28 mouse cellular contexts compared by ENCODE assay signal in the genomic region with DNA sequence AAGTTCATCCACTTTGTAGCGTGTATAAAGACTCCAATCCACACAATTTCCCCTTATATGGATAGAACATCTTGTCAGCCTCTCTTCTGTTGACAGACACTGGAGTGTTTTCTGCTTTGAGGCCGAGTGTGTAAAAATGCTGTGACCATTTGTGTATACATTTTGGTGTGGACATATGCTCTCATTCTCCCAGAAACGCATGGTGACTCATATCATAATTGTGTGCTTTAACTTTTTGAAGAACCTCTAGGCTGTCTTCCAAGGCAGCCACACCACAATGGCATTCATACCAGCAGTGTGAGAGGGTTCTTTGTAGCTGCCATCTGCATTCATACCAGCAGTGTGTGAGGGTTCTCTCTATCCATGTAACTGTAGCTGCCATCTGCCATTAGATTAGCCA. TPM values are rescaled to one million over a fixed set of nuclear protein-coding genes. Genes with fewer than 3 reads are reported as not detected.
DNase-seq lines count a peak whose midpoint lies in the region; ATAC-seq and TF ChIP-seq lines count a peak whose summit lies in the region.
"Had no signal": no experiment of that assay in that cellular context is flagged by ENCODE, and none has a peak within 500 bp of the region (broad histone marks: within the 10 kb centered on the region; RNA-seq: fewer than 3 reads in every experiment).

No protein-coding gene starts in this region.

- ATAC-seq in forebrain, postnatal 0 days, result peak; percentile 29; the same call in 1 of the 2 replicates
- ATAC-seq in forebrain, embryonic 16.5 days, result no peak
- ATAC-seq: forebrain, embryonic 13.5 days; hindbrain, embryonic 16.5 days; intestine, embryonic 15.5 days had no signal

- no peaks in the 10 kb centered on the region for H3K36me3 ChIP-seq in forebrain, postnatal 0 days (ENCODE audit: insufficient read depth)
- H3K36me3 ChIP-seq in forebrain, embryonic 16.5 days (ENCODE audit: control insufficient read depth, insufficient read depth), result no peaks in the 10 kb centered on the region
- H3K36me3 ChIP-seq: embryonic facial prominence, embryonic 12.5 days; embryonic facial prominence, embryonic 15.5 days; forebrain, embryonic 10.5 days; hindbrain, embryonic 10.5 days; hindbrain, embryonic 13.5 days; intestine, embryonic 15.5 days had no signal

- no peak for DNase-seq in forebrain, postnatal 0 days
- DNase-seq in lung, postnatal 36 days, result peak; percentile 6
- no peak for DNase-seq in lung, adult 18-20 months
- DNase-seq in NIH3T3 (ENCODE audit: low read depth), result peak; percentile 71
- peak; percentile 24 for DNase-seq in fibroblast of lung, adult 2 months (ENCODE audit: low read depth)
- DNase-seq in heart, postnatal 10 days, result no peak
- DNase-seq in layer of hippocampus, adult 9-11 months, result no peak
- DNase-seq: adrenal gland, adult 2 months; adrenal gland, postnatal 14 days; cerebellum, adult 11-12 months; cerebellum, adult 9-10 months; cerebellum, postnatal 14 days; gastrocnemius, adult 2 months; gastrocnemius, postnatal 14 days; heart, adult 11 months; heart, postnatal 36 days; kidney, adult 11 months had no signal

- no peaks in the 10 kb centered on the region for H3K27me3 ChIP-seq in forebrain, postnatal 0 days (ENCODE audit: insufficient read depth, low read length)
- H3K27me3 ChIP-seq in forebrain, embryonic 16.5 days (replicated peaks; ENCODE audit: control insufficient read depth, insufficient read depth, low read length), result no peaks in the 10 kb centered on the region
- H3K27me3 ChIP-seq: embryonic facial prominence, embryonic 12.5 days; embryonic facial prominence, embryonic 15.5 days; forebrain, embryonic 13.5 days; hindbrain, embryonic 13.5 days; intestine, embryonic 15.5 days had no signal

- H3K4me1 ChIP-seq in forebrain, postnatal 0 days (ENCODE audit: insufficient read depth), result no peaks in the 10 kb centered on the region
- H3K4me1 ChIP-seq in forebrain, embryonic 16.5 days (replicated peaks; ENCODE audit: control insufficient read depth, insufficient read depth, low read length), result no peaks in the 10 kb centered on the region
- H3K4me1 ChIP-seq: embryonic facial prominence, embryonic 12.5 days; embryonic facial prominence, embryonic 15.5 days; forebrain, embryonic 10.5 days; forebrain, embryonic 13.5 days; hindbrain, embryonic 10.5 days; hindbrain, embryonic 13.5 days; intestine, embryonic 15.5 days had no signal

- H3K9me3 ChIP-seq in forebrain, postnatal 0 days (ENCODE audit: low read length), result no peaks in the 10 kb centered on the region
- H3K9me3 ChIP-seq in forebrain, embryonic 16.5 days (ENCODE audit: control insufficient read depth, low read length), result no peaks in the 10 kb centered on the region
- H3K9me3 ChIP-seq: embryonic facial prominence, embryonic 12.5 days; embryonic facial prominence, embryonic 15.5 days; forebrain, embryonic 10.5 days; forebrain, embryonic 13.5 days; hindbrain, embryonic 10.5 days; hindbrain, embryonic 13.5 days; intestine, embryonic 15.5 days had no signal

- no peak for TF ChIP-seq CTCF in forebrain, postnatal 0 days (IDR thresholded peaks at IDR 0.05; ENCODE audit: low read depth)

- no peak overlapping the region for H3K9ac ChIP-seq in forebrain, postnatal 0 days
- no peak overlapping the region for H3K9ac ChIP-seq in forebrain, embryonic 16.5 days (replicated peaks; ENCODE audit: low read depth, low read length)
- H3K9ac ChIP-seq: embryonic facial prominence, embryonic 12.5 days; embryonic facial prominence, embryonic 15.5 days; forebrain, embryonic 13.5 days; hindbrain, embryonic 13.5 days; intestine, embryonic 15.5 days had no signal

- no peak overlapping the region for H3K27ac ChIP-seq in forebrain, postnatal 0 days (ENCODE audit: low read depth, low read length)
- no peak overlapping the region for H3K27ac ChIP-seq in forebrain, embryonic 16.5 days (ENCODE audit: low read length)
- H3K27ac ChIP-seq: embryonic facial prominence, embryonic 12.5 days; embryonic facial prominence, embryonic 15.5 days; forebrain, embryonic 10.5 days; forebrain, embryonic 13.5 days; gastrocnemius, adult 2 months; hindbrain, embryonic 10.5 days; hindbrain, embryonic 13.5 days; intestine, embryonic 15.5 days had no signal

- no peak overlapping the region for H3K4me2 ChIP-seq in forebrain, postnatal 0 days (ENCODE audit: low read depth)
- no peak overlapping the region for H3K4me2 ChIP-seq in forebrain, embryonic 16.5 days (ENCODE audit: low read length)
- H3K4me2 ChIP-seq: embryonic facial prominence, embryonic 12.5 days; embryonic facial prominence, embryonic 15.5 days; forebrain, embryonic 13.5 days; heart, embryonic 11.5 days; hindbrain, embryonic 13.5 days; intestine, embryonic 15.5 days had no signal

- no peak overlapping the region for H3K4me3 ChIP-seq in forebrain, postnatal 0 days (ENCODE audit: low read depth, low read length)
- H3K4me3 ChIP-seq in forebrain, embryonic 16.5 days (replicated peaks; ENCODE audit: low read length), result no peak overlapping the region
- H3K4me3 ChIP-seq: embryonic facial prominence, embryonic 12.5 days; embryonic facial prominence, embryonic 15.5 days; erythroblast, embryonic 14.5 days; forebrain, embryonic 10.5 days; forebrain, embryonic 13.5 days; gastrocnemius, adult 2 months; hindbrain, embryonic 10.5 days; hindbrain, embryonic 13.5 days; intestine, embryonic 15.5 days had no signal

- intact Hi-C loops in heart, postnatal 10 days (cut with DNase I), result no loop called here

- 76% methylated on average over 3 of the region's 3 CpGs for WGBS in forebrain, postnatal 0 days
- 76% methylated on average over 3 of the region's 3 CpGs for WGBS in forebrain, embryonic 16.5 days

RNA-seq across cellular contexts. Expression of gene Sec22a, which starts 21.9 kb away (rescaled TPM):
- total RNA-seq in forebrain, postnatal 0 days (2014; rRNA removed), result 20.9 and 30.0 TPM in 2 replicates
- 43.7 and 45.6 TPM in 2 replicates for polyA plus RNA-seq in forebrain, postnatal 0 days (2015; fragmentation: Nextera tagmentation; extraction: Ambion mirVana)
- polyA plus RNA-seq in forebrain, embryonic 16.5 days (2015; fragmentation: Nextera tagmentation; extraction: Ambion mirVana), result 41.8 and 44.2 TPM in 2 replicates
- 10 to 100 TPM; 12.6 to 12.8 TPM for total RNA-seq in heart, postnatal 10 days (2021)

Comparison
In these comparisons a context has a peak if more than half of its experiments do, and no peak if none do; other contexts are left out.
1. DNase-seq: peak in lung, postnatal 36 days (single experiment), NIH3T3 (single experiment) and fibroblast of lung, adult 2 months (single experiment); none in forebrain, postnatal 0 days (single experiment), lung, adult 18-20 months (0 of 2), heart, postnatal 10 days (0 of 2) and layer of hippocampus, adult 9-11 months (single experiment).